Mouse (Mus musculus): Measurements from ENCODE around the gene Ano8. TPM values are rescaled to one million over a fixed set of nuclear protein-coding genes. Genes with fewer than 3 reads are reported as not detected.
"Not testable (repeated sequence)": the region's sequence is repeated elsewhere in the genome, so short reads cannot be mapped to it uniquely, and the experiment has no call there.

Ano8 gene
- polyA plus RNA-seq (2012; ENCODE audit: insufficient read depth, low replicate concordance), result 3.3 and 3.4 TPM in 2 replicates

DNA sequence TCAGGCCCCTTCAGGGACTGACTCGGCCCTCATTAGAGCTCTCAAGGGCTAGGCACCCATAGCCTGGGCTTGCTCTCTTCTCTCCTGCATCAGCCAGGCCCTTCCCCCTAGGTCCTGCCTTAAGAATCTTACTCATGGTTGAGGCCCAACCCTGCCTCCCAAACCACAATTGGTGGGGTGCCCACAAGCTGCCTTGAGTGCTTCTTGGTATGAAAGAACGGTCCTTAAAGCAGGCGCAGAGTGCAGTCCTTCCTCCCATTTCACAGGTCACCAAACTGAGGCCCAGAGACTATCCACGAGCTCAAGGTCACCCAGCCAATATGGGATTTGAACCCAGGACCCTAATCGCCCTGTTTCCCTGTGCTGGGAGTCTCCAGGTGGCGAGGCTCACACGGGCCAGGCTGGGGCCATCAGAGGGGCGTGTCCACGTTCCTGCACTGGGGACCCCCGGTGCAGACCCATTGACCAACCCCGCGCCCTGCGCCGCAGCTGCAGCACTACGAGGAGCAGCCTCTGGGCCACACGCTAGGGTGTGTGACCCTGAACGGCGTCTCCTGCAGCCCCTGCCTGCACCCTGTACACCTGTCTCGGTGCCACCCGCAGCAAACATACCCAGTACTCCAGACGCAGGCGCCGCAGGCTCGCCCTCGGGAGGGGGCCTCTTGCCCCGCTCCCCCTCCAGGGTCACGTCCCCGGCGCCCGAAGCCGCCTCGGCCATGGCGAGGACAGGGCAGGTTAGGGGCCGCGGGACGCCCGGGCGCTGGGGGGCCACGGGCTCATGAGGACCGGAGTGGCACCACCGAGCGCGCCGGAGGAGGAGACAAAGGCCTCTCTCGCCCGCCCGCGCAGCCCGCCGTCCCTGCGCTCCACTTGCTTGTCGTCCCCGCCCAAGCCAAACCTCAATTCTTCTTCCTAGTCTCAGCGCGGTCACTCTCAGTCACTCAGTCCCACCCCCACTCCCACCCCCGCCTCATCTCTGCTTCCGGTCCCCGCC lies at the start of gene Ano8:
Ano8 (minus strand) TSS at position 822 of the 994 bp plus-strand sequence.
- H3K9me3 ChIP-seq, result no peaks in the 10 kb centered on the region
- no peak for TF ChIP-seq GATA1 (IDR thresholded peaks at IDR 0.05; ENCODE audit: borderline replicate concordance, low read length)
- no peak for TF ChIP-seq FLI1 (IDR thresholded peaks at IDR 0.05; ENCODE audit: low read length)
- H3K4me1 ChIP-seq, result peaks cover 70% of the 10 kb centered on the region
- H3K27me3 ChIP-seq (replicated peaks), result peaks cover 17% of the 10 kb centered on the region
- H3K36me3 ChIP-seq (replicated peaks; ENCODE audit: low read length), result peaks cover 9% of the 10 kb centered on the region
- peak within 1 kb of the TSS; percentile 94 for H3K4me3 ChIP-seq (replicated peaks)

DNA sequence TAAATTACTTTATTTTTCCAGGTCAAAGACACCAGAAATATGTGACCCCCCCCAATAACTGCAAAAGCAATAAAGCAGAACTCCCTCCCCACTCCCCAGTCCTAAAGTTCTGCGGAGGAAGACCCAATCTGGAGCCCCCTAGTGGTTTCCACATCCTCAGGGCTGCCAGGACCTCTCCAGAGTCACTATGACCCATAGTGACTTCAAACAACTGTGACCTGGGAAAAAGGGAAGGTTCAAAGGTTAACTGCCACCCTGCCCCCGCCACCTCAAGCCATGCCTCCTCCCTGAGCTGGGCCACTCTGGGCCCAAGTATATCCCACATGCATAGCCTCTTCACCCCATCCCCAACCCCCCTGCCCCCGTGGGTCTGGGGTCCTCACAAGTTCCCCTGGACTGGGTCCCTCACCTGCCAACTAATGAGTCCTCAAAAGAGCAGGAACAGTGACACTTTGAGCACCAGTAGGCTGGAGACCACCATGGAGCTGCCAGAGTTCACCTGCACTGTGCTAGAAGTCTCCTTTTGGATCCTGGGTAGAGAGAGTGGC lies 48.6 kb upstream of the Ano8 start:
- H3K4me3 ChIP-seq (replicated peaks), result no peak overlapping the region
- H3K36me3 ChIP-seq (replicated peaks; ENCODE audit: low read length), result peaks cover 12% of the 10 kb centered on the region
- H3K4me1 ChIP-seq, result peaks cover 71% of the 10 kb centered on the region
- TF ChIP-seq FLI1 (IDR thresholded peaks at IDR 0.05; ENCODE audit: low read length), result no peak
- no peak for TF ChIP-seq GATA1 (IDR thresholded peaks at IDR 0.05; ENCODE audit: borderline replicate concordance, low read length)
- H3K27me3 ChIP-seq (replicated peaks), result no peaks in the 10 kb centered on the region
- no peaks in the 10 kb centered on the region for H3K9me3 ChIP-seq

DNA sequence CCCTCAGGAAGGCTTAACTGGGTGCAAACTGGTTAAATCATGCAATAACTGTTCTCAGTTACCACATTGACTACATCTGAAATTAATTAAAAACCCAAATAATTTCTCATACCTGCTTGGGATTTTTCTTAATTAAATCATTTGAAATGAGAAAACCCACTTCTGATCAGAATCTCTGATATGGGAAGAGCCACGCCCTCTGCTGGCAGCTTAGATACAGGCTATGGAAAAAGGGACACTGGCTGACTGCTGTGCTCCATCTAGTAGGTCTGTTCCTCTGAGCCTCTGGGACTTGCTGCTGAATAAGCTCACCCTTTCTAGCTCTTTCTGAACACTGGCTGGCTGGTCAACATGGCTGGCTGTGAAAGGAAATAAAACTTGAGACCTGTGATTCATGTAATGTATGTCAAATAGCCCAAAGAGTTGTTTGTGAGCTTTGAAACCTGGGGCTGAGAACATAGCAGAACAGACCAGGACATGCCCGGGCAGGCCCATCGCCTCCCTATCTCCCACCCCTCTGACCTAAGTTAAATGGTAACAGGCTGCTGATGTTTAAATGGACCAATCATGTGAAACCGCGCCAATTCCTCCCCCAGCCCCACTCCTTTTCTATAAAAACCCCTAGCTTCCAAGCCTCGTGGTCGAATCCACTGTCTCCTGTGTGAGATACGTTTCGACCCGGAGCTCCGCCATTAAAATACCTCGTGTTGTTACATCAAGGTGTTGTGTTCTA lies 45.1 kb upstream of the Ano8 start:
- not testable (repeated sequence) for H3K4me3 ChIP-seq (replicated peaks); H3K9me3 ChIP-seq; H3K27me3 ChIP-seq (replicated peaks)
- H3K4me1 ChIP-seq, result peaks cover 70% of the 10 kb centered on the region
- peaks cover 12% of the 10 kb centered on the region for H3K36me3 ChIP-seq (replicated peaks; ENCODE audit: low read length)

GRCm38 (mm10) chr8:71528362-71529073 lies 42.8 kb upstream of the Ano8 start:
- H3K4me1 ChIP-seq, result peaks cover 65% of the 10 kb centered on the region
- H3K9me3 ChIP-seq, result no peaks in the 10 kb centered on the region
- TF ChIP-seq GATA1 (IDR thresholded peaks at IDR 0.05; ENCODE audit: borderline replicate concordance, low read length) (no peak), FLI1 (IDR thresholded peaks at IDR 0.05; ENCODE audit: low read length) (no peak)
- H3K36me3 ChIP-seq (replicated peaks; ENCODE audit: low read length), result no peaks in the 10 kb centered on the region
- H3K4me3 ChIP-seq (replicated peaks), result peak overlapping the region; percentile 78
- peaks cover 9% of the 10 kb centered on the region for H3K27me3 ChIP-seq (replicated peaks)

DNA sequence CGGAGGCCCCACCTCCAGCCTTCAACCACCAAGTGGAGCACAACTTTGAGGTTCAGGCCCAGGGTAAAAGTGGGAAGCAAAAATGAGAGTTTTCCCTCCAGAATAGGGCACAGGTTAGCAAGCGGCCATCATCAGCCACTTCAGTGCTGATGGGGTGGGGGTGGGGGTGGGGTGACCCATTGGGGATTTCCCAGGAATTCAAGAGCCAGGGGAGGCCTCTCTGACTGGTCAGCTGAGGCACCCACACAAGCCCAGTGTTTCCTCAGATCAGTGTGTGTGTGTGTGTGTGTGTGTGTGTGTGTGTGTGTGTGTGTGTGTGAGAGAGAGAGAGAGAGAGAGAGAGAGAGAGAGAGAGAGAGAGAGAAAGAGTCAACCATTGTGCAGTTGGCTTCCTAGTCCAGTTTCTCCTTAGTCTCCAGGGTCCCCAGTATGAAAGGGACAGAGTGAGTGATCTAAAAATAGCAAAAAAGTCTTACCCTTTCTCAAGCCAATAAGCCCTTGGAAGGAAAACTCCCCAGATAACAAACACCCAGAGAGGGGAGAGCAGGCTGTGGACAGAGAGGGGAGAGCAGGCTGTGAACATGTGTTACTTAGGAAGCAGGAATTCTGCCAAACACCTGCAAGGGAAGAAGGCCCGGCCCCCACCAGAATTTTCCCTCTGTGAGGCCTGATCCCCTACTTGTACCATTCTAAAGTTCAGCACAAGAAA lies 41.6 kb upstream of the Ano8 start:
- TF ChIP-seq GATA1 (IDR thresholded peaks at IDR 0.05; ENCODE audit: borderline replicate concordance, low read length), result no peak
- no peak for TF ChIP-seq FLI1 (IDR thresholded peaks at IDR 0.05; ENCODE audit: low read length)
- Histone ChIP-seq H3K4me3 (replicated peaks) (peak overlapping the region; percentile 43), H3K36me3 (replicated peaks; ENCODE audit: low read length) (no peaks in the 10 kb centered on the region), H3K27me3 (replicated peaks) (peaks cover 14% of the 10 kb centered on the region), H3K9me3 (no peaks in the 10 kb centered on the region), H3K4me1 (peaks cover 61% of the 10 kb centered on the region)

DNA sequence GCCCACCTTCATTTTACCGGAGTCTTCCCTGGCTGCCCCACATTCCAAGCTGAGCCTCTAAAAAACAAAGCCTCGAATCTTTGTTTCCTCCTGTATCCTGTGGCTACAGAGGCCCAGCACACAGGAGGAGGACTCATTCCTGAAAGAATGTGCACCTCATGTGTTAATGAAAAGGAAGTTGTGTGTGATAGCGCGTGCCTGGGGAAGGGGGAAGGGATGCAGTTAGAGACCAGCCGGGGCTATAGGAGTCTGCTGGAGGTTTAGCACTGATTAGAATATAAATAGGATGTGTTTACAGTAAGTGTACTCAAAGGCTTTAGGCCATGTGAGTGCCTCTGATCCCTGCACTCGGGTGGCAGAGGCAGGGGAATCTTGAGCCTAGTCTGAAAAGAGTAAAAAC lies 40.5 kb upstream of the Ano8 start:
- H3K27me3 ChIP-seq (replicated peaks), result peaks cover 14% of the 10 kb centered on the region
- H3K9me3 ChIP-seq, result no peaks in the 10 kb centered on the region
- TF ChIP-seq GATA1 (IDR thresholded peaks at IDR 0.05; ENCODE audit: borderline replicate concordance, low read length), result no peak
- no peak for TF ChIP-seq FLI1 (IDR thresholded peaks at IDR 0.05; ENCODE audit: low read length)
- no peak overlapping the region for H3K4me3 ChIP-seq (replicated peaks)
- peaks cover 72% of the 10 kb centered on the region for H3K4me1 ChIP-seq
- no peaks in the 10 kb centered on the region for H3K36me3 ChIP-seq (replicated peaks; ENCODE audit: low read length)

GRCm38 (mm10) chr8:71525226-71526050 lies 39.7 kb upstream of the Ano8 start, which contains the start of gene Ccdc194:
Ccdc194 (minus strand) TSS chr8:71525711.
- H3K9me3 ChIP-seq, result no peaks in the 10 kb centered on the region
- H3K27me3 ChIP-seq (replicated peaks), result peaks cover 16% of the 10 kb centered on the region
- TF ChIP-seq FLI1 (IDR thresholded peaks at IDR 0.05; ENCODE audit: low read length) (no peak), GATA1 (IDR thresholded peaks at IDR 0.05; ENCODE audit: borderline replicate concordance, low read length) (no peak)
- H3K36me3 ChIP-seq (replicated peaks; ENCODE audit: low read length), result no peaks in the 10 kb centered on the region
- H3K4me1 ChIP-seq, result peaks cover 71% of the 10 kb centered on the region
- H3K4me3 ChIP-seq (replicated peaks), result no peak within 1 kb of the TSS

DNA sequence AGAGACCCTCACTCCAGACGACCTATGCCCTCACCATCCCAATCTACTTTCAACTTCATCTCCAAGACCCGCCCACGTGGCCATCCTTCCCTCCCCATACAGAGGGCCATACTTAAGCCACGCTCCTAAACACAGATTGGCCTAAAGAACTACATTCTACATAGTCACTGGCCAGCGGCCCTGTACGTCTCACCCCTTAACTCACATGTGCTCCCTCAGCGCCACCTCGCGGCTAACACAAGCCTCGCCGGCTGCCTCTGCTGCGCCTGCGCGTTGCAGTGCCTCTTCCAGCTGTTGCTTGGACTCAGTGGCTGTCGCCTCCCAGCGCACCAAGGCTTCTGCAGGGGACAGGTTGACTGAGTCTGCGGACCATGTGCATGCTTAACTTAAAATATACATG lies 35.9 kb upstream of the Ano8 start:
- Histone ChIP-seq H3K4me1 (peaks cover 43% of the 10 kb centered on the region), H3K9me3 (no peaks in the 10 kb centered on the region), H3K27me3 (replicated peaks) (peaks cover 24% of the 10 kb centered on the region), H3K36me3 (replicated peaks; ENCODE audit: low read length) (no peaks in the 10 kb centered on the region), H3K4me3 (replicated peaks) (peak overlapping the region; percentile 64)
- TF ChIP-seq FLI1 (IDR thresholded peaks at IDR 0.05; ENCODE audit: low read length) (no peak), GATA1 (IDR thresholded peaks at IDR 0.05; ENCODE audit: borderline replicate concordance, low read length) (no peak)

DNA sequence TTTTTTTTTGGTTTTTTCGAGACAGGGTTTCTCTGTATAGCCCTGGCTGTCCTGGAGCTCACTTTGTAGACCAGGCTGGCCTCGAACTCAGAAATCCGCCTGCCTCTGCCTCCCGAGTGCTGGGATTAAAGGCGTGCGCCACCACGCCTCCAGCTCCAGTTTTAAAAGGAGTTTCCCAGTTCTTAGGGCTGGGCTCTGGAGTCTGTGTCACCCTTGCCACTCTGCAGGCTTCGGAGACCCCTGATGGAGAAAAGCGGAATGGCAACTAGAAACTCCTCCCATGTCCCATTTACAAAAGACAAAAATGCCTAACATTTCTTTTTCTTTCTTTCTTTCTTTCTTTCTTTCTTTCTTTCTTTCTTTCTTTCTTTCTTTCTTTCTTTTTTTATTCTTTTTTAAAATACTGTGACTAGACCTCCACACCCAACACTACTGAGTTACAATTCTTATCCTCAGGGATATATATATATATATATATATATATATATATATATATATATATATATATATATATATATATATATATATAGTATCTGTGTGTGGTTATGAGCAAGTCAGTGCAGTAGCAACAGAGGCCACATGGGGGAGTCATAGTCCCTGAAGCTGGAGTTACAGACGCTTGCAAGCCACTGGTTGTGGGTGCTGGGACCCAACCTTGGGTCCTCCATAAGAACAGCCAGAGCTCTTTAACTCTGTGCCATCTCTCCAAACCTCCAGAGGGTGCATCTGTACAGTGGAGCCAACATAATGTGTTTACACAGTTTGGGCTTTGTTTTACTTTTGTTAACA lies 33.5 kb upstream of the Ano8 start:
- H3K4me3 ChIP-seq (replicated peaks); H3K9me3 ChIP-seq; H3K36me3 ChIP-seq (replicated peaks; ENCODE audit: low read length): not testable (repeated sequence)
- H3K27me3 ChIP-seq (replicated peaks), result peaks cover 15% of the 10 kb centered on the region
- peaks cover 25% of the 10 kb centered on the region for H3K4me1 ChIP-seq
